Mouse (Mus musculus): Measurements from ENCODE around the gene Cwc15. TPM values are rescaled to one million over a fixed set of nuclear protein-coding genes. Genes with fewer than 3 reads are reported as not detected.

The Cwc15 gene
- polyA plus RNA-seq, 1 experiment = 15.3 TPM

- no peak for DNase-seq (ENCODE audit: low read depth, low spot score)
- 71% methylated on average over 9 of the region's 9 CpGs for WGBS
Measured at GRCm38 (mm10) chr9:14544034-14544757, 43.8 kb downstream of the Cwc15 start.

GRCm38 (mm10) chr9:14547584-14548365 lies 47.4 kb downstream of the Cwc15 start:
- 72% methylated on average over 12 of the region's 12 CpGs for WGBS
- no peak for DNase-seq (ENCODE audit: low read depth, low spot score)

GRCm38 (mm10) chr9:14548366-14548761 lies 47.9 kb downstream of the Cwc15 start:
- DNase-seq (ENCODE audit: low read depth, low spot score) = no peak
- 77% methylated on average over 11 of the region's 11 CpGs for WGBS

- WGBS = 97% methylated on average over 10 of the region's 10 CpGs
- DNase-seq (ENCODE audit: low read depth, low spot score) = no peak
Measured at GRCm38 (mm10) chr9:14558332-14558731, 57.9 kb downstream of the Cwc15 start.

- 16% methylated on average over 10 of the region's 10 CpGs for WGBS
- no peak for DNase-seq (ENCODE audit: low read depth, low spot score)
Measured at GRCm38 (mm10) chr9:14559430-14559829, 59.0 kb downstream of the Cwc15 start.

GRCm38 (mm10) chr9:14559996-14560395 lies 59.6 kb downstream of the Cwc15 start:
- DNase-seq (ENCODE audit: low read depth, low spot score) = no peak
- WGBS = 82% methylated on average over 9 of the region's 9 CpGs

Other genes with a start within 250 kb of the Cwc15 start
- 3.2 and 5.1 TPM in 2 replicates for gene Sesn3, start 225.6 kb upstream of the Cwc15 start, polyA plus RNA-seq (2012; rRNA removed)
- gene Endod1, start 119.1 kb upstream of the Cwc15 start, polyA plus RNA-seq (2012; rRNA removed) = 43.6 and 64.7 TPM in 2 replicates
- gene Kdm4d, start 135 bp upstream of the Cwc15 start, polyA plus RNA-seq (2012; rRNA removed) = not detected in 2 replicates
- 4.9 and 5.9 TPM in 2 replicates for gene Amotl1, start 144.4 kb downstream of the Cwc15 start, polyA plus RNA-seq (2012; rRNA removed)
- 1.4 and 2.0 TPM in 2 replicates for gene Piwil4, start 240.1 kb downstream of the Cwc15 start, polyA plus RNA-seq (2012; rRNA removed)

All from large intestine, adult 2 months (tissue).